Mouse (Mus musculus) cerebellum, adult 2 months (tissue): Measurements from ENCODE around the gene Plcb1.

Source experiments
- CTCF ChIP-seq: fragments of 200-500 bp; IDR thresholded peaks from 2 replicates; pipeline ENCODE4 v1.5.1; 2011; ENCODE audit warnings: low read depth, mild to moderate bottlenecking, control low read depth, low read length, moderate library complexity, borderline replicate concordance; ENCODE audit not compliant: insufficient read depth
- POLR2A ChIP-seq: fragments of 200-500 bp; IDR thresholded peaks from 2 replicates; pipeline ENCODE4 v1.6.1; 2011; ENCODE audit warnings: low read length, control low read depth, borderline replicate concordance; ENCODE audit not compliant: insufficient read depth

- TF ChIP-seq POLR2A (no peak), CTCF (no peak)
These were observed 733.1 kb downstream of the Plcb1 start for GRCm38 (mm10) chr2:135518956-135519355.
